Mouse (Mus musculus): Measurements from ENCODE around the gene Chst11.
A peak's percentile ranks its signal among the peaks of the same experiment; 100 is the strongest.

Gene Chst11

GRCm38 (mm10) chr10:82990918-82991317 lies 5.6 kb downstream of the Chst11 start:
- no peak for DNase-seq (ENCODE audit: extremely low spot score, low spot score)

GRCm38 (mm10) chr10:82991756-82992519 lies 6.6 kb downstream of the Chst11 start:
- no peak for DNase-seq (ENCODE audit: extremely low spot score, low spot score)

DNA sequence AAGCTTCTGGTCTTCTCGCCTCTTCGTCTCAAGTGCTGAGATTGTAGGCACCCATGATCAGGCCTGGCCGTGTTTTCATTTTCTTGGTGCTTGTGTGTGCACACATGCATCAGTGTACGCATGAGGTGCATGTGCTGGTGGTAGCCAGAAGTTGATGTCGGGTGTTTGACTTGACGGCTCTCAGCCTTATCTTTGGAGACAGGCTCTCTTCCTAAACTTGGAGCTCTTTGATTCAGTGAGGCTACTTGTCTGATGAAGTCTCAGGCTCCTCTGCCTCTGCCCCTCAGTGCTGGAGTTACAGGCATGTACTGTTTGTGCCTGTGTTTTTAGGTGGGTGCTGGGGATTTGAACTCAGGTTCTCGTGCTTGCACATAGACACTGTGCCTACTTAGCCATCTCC lies 9.0 kb downstream of the Chst11 start:
- no peak for DNase-seq (ENCODE audit: extremely low spot score, low spot score)

- DNase-seq (ENCODE audit: extremely low spot score, low spot score), result no peak
Observed at GRCm38 (mm10) chr10:82997460-82997859, 12.2 kb downstream of the Chst11 start.

GRCm38 (mm10) chr10:83000169-83000568 lies 14.9 kb downstream of the Chst11 start:
- no peak for DNase-seq (ENCODE audit: extremely low spot score, low spot score)

- DNase-seq (ENCODE audit: extremely low spot score, low spot score), result no peak
Observed at GRCm38 (mm10) chr10:83000721-83001120, 15.4 kb downstream of the Chst11 start.

DNA sequence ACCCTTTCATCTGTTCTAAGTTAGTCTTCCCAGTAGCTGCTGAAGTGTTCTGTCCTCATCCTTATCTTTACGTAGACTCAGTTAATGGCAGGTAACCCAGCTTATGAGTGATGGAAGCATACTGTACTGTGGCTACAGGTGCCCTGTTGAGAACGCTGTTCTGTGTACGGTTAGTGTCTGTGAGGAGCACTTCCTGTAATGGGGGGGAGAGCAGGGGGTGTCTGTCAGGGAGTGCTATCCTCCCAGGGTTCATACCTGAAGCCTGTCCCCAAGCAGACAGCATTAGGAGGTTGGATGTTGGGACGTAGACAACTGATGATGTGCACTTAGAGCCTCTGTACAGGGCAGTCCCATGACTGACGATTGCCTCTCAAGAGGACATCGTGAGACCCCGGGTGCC lies 18.6 kb downstream of the Chst11 start:
- no peak for DNase-seq (ENCODE audit: extremely low spot score, low spot score)

DNA sequence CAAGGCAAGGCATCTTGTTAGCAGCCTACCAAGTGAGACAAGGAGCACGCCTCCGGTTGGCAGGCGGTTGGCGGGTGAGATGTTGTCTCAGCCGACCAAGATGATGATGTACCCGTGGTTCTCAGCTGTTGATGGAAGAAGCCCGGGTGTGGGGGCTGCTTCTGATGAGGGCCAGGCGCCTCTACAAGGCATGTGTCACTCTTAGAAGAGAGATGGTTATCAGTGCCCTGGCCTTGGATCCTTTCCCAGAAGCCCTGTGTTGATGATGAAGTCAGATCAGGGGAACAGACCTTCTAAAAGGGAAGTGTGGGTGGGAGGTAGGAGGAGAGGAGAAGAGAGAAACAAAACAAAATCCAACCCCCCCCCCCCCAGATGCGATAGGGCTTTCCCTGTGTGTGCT lies 19.1 kb downstream of the Chst11 start:
- DNase-seq (ENCODE audit: extremely low spot score, low spot score), result no peak

DNA sequence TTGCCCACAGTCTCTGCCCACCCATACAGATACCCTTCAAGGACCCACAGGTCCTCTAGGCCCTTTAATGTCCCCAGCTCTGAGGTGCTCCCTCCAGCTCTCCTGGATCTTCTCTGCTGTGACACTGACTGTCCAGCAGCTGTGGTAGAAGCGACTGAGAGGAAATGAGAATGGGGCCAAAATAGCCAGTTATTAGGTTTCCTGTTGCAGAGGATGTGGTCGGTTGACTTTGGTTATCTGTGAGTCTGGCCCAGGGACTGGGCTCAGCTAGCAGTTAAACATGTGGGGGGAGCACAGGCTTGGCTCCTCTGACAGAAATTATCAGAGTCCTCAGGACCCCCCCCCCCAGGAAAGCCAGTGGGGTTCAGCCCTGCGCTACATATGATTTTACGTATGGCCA lies 19.7 kb downstream of the Chst11 start:
- no peak for DNase-seq (ENCODE audit: extremely low spot score, low spot score)

DNA sequence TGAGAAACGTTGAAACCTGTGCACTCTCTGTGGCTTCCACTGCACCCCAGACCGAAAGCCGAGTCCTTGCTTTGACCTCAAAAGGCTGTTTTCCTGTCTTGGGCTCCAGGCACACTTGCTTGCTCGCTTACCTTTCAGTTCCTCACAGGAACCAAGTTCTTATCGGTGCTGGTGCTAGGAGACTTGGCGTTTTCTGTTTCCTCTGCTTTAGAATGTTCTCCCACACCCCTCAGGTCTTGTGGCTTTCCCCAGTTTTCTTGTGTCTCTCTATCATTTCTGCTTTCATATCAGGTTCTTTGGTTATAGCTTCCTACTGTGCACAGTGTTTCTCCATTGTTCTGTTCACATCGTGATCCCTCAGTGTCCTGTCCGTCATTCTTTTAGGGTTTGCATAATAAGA lies 21.0 kb downstream of the Chst11 start:
- no peak for DNase-seq (ENCODE audit: extremely low spot score, low spot score)

- DNase-seq (ENCODE audit: extremely low spot score, low spot score), result no peak
Observed at GRCm38 (mm10) chr10:83013984-83014383, 28.7 kb downstream of the Chst11 start.

DNA sequence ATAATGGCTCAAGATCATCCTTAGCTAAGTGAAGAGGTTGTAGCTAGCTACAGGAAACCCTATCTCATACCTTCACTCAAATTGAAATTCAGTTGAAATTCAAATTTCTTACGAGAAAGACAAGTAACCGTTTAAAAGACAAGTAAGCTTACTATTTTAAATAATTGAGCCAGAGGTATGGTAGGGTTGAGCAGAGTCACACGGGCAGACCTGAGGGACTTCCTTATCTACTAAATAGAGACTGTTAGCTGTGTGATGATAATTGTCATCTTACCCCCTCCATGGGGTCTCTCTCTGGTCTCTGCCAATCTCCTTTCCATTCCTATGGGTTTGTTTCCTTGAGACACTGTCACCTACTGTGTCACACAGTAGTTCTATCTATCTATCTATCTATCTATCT lies 30.6 kb downstream of the Chst11 start:
- DNase-seq (ENCODE audit: extremely low spot score, low spot score), result no peak

- DNase-seq (ENCODE audit: extremely low spot score, low spot score), result no peak
Observed at GRCm38 (mm10) chr10:83016779-83017178, 31.5 kb downstream of the Chst11 start.

- DNase-seq (ENCODE audit: extremely low spot score, low spot score), result no peak
Observed at GRCm38 (mm10) chr10:83017760-83018498, 32.6 kb downstream of the Chst11 start.

DNA sequence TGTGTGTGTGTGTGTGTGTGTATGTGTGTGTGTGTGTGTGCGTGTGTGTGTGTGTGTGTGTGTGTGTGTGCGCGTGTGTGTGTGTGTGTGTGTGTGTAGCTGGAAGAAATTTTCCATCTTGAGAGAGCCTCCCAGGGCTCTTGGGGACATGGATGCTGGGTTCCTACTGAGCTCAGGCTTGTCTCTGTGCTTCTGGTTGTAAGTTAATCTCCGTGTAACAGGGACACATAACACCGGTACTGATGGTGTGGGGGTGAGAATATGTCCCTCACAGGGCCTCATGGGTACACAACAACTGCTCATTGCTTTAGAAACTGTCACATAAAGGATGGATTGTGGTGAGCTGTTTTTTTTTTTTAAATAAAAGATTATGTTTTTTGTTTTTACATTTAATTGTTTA lies 33.2 kb downstream of the Chst11 start:
- no peak for DNase-seq (ENCODE audit: extremely low spot score, low spot score)

GRCm38 (mm10) chr10:83019497-83020270 lies 34.4 kb downstream of the Chst11 start:
- peak; percentile 38 for DNase-seq (ENCODE audit: extremely low spot score, low spot score)

DNA sequence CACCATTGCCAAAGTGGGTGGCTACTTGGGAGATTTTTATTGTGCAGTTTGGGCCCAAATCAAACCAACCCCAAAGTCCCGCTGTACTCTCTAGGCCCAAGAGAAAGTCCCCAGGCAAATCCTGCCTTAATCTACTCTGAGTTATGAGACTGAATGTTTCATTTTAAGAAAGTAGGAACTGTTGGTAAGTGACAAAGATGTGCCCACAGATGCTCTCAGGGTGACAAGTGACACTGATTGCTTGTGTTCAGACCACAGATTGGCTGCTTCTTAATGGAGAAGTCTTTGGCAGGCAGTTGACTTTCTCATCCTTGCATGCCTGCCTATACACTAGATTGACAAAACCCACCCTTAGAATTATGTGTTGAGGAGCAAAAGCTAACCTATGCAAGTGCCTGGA lies 37.3 kb downstream of the Chst11 start:
- DNase-seq (ENCODE audit: extremely low spot score, low spot score), result no peak

- no peak for DNase-seq (ENCODE audit: extremely low spot score, low spot score)
Observed at GRCm38 (mm10) chr10:83026174-83026573, 40.9 kb downstream of the Chst11 start.

DNA sequence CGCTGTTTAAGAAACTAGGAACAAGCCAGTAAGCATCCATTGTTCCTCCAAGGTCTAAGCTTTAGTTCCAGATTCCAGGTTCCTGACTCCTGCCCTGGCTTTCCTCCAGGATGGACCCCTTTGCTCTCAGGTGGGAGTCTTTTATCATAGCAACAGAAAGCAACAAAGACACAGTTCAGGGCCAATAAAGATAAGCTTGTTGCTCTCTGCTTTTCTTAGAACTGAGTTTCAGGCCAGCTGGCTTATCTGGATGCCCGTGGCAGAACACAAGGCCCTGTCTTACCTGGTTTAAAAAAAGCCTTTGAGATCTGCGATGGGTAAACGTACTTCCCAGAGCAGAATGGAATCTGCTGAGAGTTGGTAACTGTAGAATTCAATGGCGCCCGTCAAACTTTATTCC lies 42.4 kb downstream of the Chst11 start:
- no peak for DNase-seq (ENCODE audit: extremely low spot score, low spot score)

- no peak for DNase-seq (ENCODE audit: extremely low spot score, low spot score)
Observed at GRCm38 (mm10) chr10:83030103-83030661, 44.9 kb downstream of the Chst11 start.

DNA sequence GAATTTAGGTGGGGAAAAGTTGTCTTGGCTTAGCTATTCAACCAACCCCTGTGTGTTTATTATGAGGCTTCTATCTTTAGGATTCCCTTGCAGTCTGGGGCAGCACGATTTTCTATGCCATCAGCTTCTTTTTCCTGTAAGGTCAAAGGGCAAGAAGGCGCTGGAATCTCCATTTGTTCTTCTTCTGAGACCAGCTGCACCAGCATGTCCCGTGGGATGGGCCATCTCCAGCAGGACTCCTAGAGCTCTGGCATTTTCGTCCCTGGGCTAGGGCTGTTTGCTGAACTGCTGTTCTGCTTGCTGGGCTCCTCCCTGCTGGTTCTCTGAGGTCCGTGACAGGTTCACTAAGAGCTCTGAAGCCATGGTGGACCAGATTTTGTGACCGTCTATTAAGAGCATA lies 45.6 kb downstream of the Chst11 start:
- DNase-seq (ENCODE audit: extremely low spot score, low spot score), result no peak

- DNase-seq (ENCODE audit: extremely low spot score, low spot score), result no peak
Observed at GRCm38 (mm10) chr10:83031561-83031960, 46.3 kb downstream of the Chst11 start.
